Mouse (Mus musculus) CH12.LX (cell line): ENCODE measurements at regions not wholly inside any gene's neighbourhood (a gene's known extent, or its start where the extent isn't known, plus 50 kb on each side); places are given as distances from the start of the nearest gene placed in this dataset.

Experiments used
- CTCF ChIP-seq, 2 experiments: IDR thresholded peaks in 1 of 2; conservative IDR thresholded peaks in 1 of 2; 2 replicates each; pipeline ENCODE4 v1.5.1; 2011 to 2012; ENCODE audit warnings: low read depth in 2 of 2, low read length in 2 of 2, improper control_type of control experiment in 1 of 2, inconsistent platforms in 1 of 2, mild to moderate bottlenecking in 1 of 2, moderate library complexity in 1 of 2
- E2F4 ChIP-seq: IDR thresholded peaks from 2 replicates; pipeline ENCODE4 v1.6.1; 2011; ENCODE audit warnings: low read depth, low read length, improper control_type of control experiment; ENCODE audit not compliant: insufficient replicate concordance
- EP300 ChIP-seq: IDR thresholded peaks from 2 replicates; pipeline ENCODE4 v1.6.1; 2011; ENCODE audit warnings: low read length, improper control_type of control experiment
- HCFC1 ChIP-seq: IDR thresholded peaks from 2 replicates; pipeline ENCODE4 v1.6.1; 2012; ENCODE audit warnings: low read depth, mild to moderate bottlenecking, inconsistent platforms, low read length, improper control_type of control experiment
- MAX ChIP-seq: IDR thresholded peaks from 2 replicates; pipeline ENCODE4 v1.6.1; 2011; ENCODE audit warnings: low read length, improper control_type of control experiment
- MXI1 ChIP-seq: IDR thresholded peaks from 2 replicates; pipeline ENCODE4 v1.6.1; 2011; ENCODE audit warnings: mild to moderate bottlenecking, low read depth, low read length, improper control_type of control experiment
- NELFE ChIP-seq: IDR thresholded peaks from 2 replicates; pipeline ENCODE4 v1.6.1; 2011; ENCODE audit warnings: low read depth, low read length, improper control_type of control experiment
- NRF1 ChIP-seq: IDR thresholded peaks from 2 replicates; pipeline ENCODE4 v1.6.1; 2014; ENCODE audit warnings: low read depth, mild to moderate bottlenecking, inconsistent platforms, low read length, improper control_type of control experiment, moderate library complexity
- PAX5 ChIP-seq: IDR thresholded peaks from 2 replicates; pipeline ENCODE4 v1.6.1; 2012; ENCODE audit warnings: low read length, inconsistent platforms, mixed read lengths
- POLR2A ChIP-seq: IDR thresholded peaks from 2 replicates; pipeline ENCODE4 v1.6.1; 2011; ENCODE audit warnings: low read depth, mild to moderate bottlenecking, improper control_type of control experiment, low read length
- POLR2AphosphoS2 ChIP-seq: IDR thresholded peaks from 2 replicates; pipeline ENCODE4 v1.6.1; 2011; ENCODE audit warnings: low read depth, low read length, improper control_type of control experiment
- RCOR1 ChIP-seq: conservative IDR thresholded peaks from 2 replicates; pipeline ENCODE4 v1.6.1; 2012; ENCODE audit warnings: low read depth, mild to moderate bottlenecking, inconsistent platforms, low read length, improper control_type of control experiment
- ZKSCAN1 ChIP-seq: IDR thresholded peaks from 2 replicates; pipeline ENCODE4 v1.6.1; 2012; ENCODE audit warnings: low read depth, inconsistent platforms, low read length, improper control_type of control experiment, borderline replicate concordance

DNA sequence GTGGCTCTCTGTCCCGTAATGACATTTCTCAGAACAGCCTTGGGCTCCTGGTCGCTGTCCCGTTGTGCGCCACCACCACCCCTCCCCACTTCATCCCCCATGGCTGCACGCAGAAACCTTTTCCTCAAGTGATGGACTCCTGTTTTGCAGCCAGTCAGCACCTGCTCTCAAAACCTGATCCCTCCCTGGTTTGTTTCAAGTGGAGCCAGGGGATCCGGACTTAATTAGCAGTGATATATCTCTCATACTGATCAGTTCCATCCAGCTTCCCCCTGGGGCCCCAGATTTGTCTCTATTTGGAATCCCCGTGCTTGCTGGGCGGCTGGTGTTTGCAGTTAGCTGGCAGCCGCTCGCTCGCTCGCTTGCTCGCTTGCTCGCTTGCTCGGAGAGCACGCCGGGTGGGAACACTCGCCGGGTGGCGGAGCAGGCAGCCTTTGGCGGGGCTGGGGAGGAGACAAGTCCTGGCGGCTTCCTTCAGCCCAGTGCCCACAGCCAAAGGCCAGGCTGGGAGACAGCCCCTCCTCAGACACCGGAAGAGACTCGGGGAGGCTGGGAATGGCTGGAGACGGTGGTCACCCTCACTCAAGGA, 164.3 kb upstream of the Lef1 start:
- TF ChIP-seq MAX (no peak), POLR2AphosphoS2 (no peak), POLR2A (no peak), CTCF (conservative IDR thresholded peaks at IDR 0.05 in 1 of 2, IDR thresholded peaks at IDR 0.05 in 1 of 2; ENCODE audit: low read depth in 2 of 2, low read length in 2 of 2) (no peak), E2F4 (no peak), EP300 (no peak), NRF1 (no peak), NELFE (no peak), ZKSCAN1 (no peak), HCFC1 (no peak), MXI1 (no peak), PAX5 (no peak), RCOR1 (no peak)
